Mouse (Mus musculus) liver, adult 2 months (tissue): ENCODE measurements at regions not wholly inside any gene's neighbourhood (a gene's known extent, or its start where the extent isn't known, plus 50 kb on each side); places are given as distances from the start of the nearest gene placed in this dataset.

ENCODE experiments used
- DNase-seq: peaks from one replicate; pipeline ENCODE4 v3.0.0-alpha.2; 2011; ENCODE audit warnings: low read depth, low spot score; ENCODE audit errors: extremely low read depth
- H3K27ac ChIP-seq: fragments of 200-500 bp; replicated peaks from 2 replicates; pipeline ENCODE4 v1.5.1; 2012; ENCODE audit warnings: low read depth, mild to moderate bottlenecking, control low read depth, inconsistent platforms, low read length; ENCODE audit not compliant: insufficient read depth
- H3K27me3 ChIP-seq: fragments of 200-500 bp; 2 replicates; pipeline ENCODE4 v1.6.1; 2012; ENCODE audit warnings: mild to moderate bottlenecking, moderate library complexity, low read length, inconsistent platforms; ENCODE audit not compliant: control insufficient read depth, insufficient read depth
- H3K36me3 ChIP-seq: fragments of 200-500 bp; 2 replicates; pipeline ENCODE4 v1.6.1; 2012; ENCODE audit warnings: low read length, inconsistent platforms; ENCODE audit not compliant: control insufficient read depth, insufficient read depth
- H3K4me1 ChIP-seq: fragments of 200-500 bp; 2 replicates; pipeline ENCODE4 v1.6.1; 2011; ENCODE audit warnings: low read length; ENCODE audit not compliant: control insufficient read depth, insufficient read depth
- H3K4me3 ChIP-seq: fragments of 200-500 bp; 2 replicates; pipeline ENCODE4 v1.5.1; 2011; ENCODE audit warnings: low read depth, mild to moderate bottlenecking, control low read depth, low read length, moderate library complexity; ENCODE audit not compliant: insufficient read depth
- H3K79me2 ChIP-seq: fragments of 200-500 bp; 2 replicates; pipeline ENCODE4 v1.6.1; 2012; ENCODE audit warnings: inconsistent platforms, mild to moderate bottlenecking, low read length, moderate library complexity; ENCODE audit not compliant: control insufficient read depth, insufficient read depth
- H3K9ac ChIP-seq: fragments of 200-500 bp; 2 replicates; pipeline ENCODE4 v1.6.1; 2012; ENCODE audit warnings: low read depth, mild to moderate bottlenecking, control low read depth, inconsistent platforms, low read length
- CTCF ChIP-seq: fragments of 200-500 bp; IDR thresholded peaks from 2 replicates; pipeline ENCODE4 v1.5.1; 2011; ENCODE audit warnings: low read depth, low read length, control low read depth
- POLR2A ChIP-seq: fragments of 200-500 bp; IDR thresholded peaks from 2 replicates; pipeline ENCODE4 v1.6.1; 2011; ENCODE audit warnings: low read length, control low read depth; ENCODE audit not compliant: insufficient read depth; ENCODE audit errors: extremely low read depth
- WGBS: fragments of 180-500 bp; shearing (Covaris S2); methylation state at CpG from one replicate; pipeline ENCODE4 v1.1.7; 2018; 5-methylcytosine and 5-hydroxymethylcytosine counted together

DNA sequence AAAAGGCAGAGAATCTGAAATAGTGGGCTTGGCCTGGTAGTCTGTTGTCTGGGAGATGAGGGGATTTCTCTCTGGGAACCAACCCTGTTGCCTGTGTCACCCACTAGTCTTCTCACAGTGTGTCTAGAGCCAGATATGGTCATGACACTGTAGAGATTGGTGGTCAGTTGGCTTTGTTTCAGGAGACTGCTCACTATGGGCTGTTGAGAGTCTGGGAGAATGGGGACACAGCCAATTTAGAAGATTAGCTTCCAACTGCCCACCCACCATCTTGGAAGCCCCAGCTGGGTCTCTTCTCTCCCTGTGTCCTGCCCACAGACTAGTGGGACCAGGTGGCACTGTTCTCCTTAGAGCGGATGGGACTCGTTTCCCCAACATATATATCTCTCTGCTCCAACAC is 320.4 kb downstream of the Fgf9 start:
- Histone ChIP-seq H3K27me3 (no peaks in the 10 kb centered on the region), H3K79me2 (no peaks in the 10 kb centered on the region), H3K4me1 (no peaks in the 10 kb centered on the region), H3K9ac (no peak overlapping the region), H3K4me3 (no peak overlapping the region), H3K36me3 (no peaks in the 10 kb centered on the region), H3K27ac (no peak overlapping the region)
- TF ChIP-seq CTCF (no peak), POLR2A (no peak)
- WGBS, result 73% methylated on average over 2 of the region's 2 CpGs
- DNase-seq, result no peak

DNA sequence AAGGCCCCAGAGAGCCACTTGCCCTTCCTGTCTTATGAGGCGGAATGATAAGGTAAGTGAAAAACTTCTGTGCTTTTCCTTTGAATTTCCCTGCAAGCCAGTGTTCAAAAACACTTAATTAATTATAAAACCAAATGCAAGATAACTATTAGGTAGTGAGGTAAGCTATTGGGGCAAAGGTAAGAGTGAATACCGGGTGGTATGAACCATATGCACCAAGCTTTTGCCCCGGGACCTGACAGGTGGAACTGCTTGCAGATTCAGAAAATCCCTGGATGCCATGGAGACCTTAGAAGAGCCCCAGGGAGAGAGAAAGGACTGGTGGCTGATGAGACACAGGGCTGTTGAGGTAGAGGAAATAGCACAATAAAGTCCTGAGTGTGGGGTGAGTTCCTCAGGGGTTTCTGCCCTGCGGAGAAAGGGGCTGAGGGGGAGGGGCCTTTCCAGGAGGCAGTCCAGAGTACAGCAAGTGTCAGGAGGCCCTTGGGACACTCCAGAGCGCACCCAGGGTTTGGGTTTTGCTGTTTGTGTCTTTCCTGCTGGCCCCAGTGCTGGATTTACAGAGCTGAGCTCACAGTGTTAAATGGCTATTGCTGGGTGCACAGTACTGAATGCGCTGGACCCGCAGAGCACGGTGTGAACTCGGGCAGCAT is 317.1 kb downstream of the Fgf9 start:
- Histone ChIP-seq H3K4me1 (no peaks in the 10 kb centered on the region), H3K27me3 (no peaks in the 10 kb centered on the region), H3K79me2 (no peaks in the 10 kb centered on the region), H3K36me3 (no peaks in the 10 kb centered on the region), H3K4me3 (no peak overlapping the region), H3K9ac (no peak overlapping the region), H3K27ac (no peak overlapping the region)
- TF ChIP-seq POLR2A (no peak), CTCF (no peak)
- 90% methylated on average over 9 of the region's 9 CpGs for WGBS
- DNase-seq, result no peak

DNA sequence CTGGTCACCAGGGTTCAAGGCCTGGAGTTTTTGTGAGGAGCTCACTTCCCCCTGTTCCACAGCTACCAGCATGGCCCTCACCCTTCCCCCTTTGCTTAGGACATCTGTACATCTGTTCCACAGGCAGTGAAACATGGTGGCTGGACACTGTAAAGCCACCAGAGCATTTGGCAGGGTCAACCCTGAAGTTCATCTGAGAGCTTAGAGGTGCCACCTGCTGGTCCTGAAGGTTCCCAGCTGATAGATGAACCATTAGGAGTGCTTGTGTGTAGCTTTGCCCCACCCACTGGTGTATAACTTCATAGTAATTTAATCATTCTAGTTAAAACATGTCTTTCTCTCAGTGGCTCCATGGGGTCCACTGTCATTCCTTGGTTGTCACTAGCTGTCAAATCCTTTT is 304.7 kb downstream of the Fgf9 start:
- Histone ChIP-seq H3K27ac (no peak overlapping the region), H3K9ac (no peak overlapping the region), H3K79me2 (no peaks in the 10 kb centered on the region), H3K4me3 (no peak overlapping the region), H3K4me1 (no peaks in the 10 kb centered on the region), H3K27me3 (no peaks in the 10 kb centered on the region), H3K36me3 (no peaks in the 10 kb centered on the region)
- DNase-seq, result no peak
- TF ChIP-seq POLR2A, result no peak
- no peak for TF ChIP-seq CTCF

DNA sequence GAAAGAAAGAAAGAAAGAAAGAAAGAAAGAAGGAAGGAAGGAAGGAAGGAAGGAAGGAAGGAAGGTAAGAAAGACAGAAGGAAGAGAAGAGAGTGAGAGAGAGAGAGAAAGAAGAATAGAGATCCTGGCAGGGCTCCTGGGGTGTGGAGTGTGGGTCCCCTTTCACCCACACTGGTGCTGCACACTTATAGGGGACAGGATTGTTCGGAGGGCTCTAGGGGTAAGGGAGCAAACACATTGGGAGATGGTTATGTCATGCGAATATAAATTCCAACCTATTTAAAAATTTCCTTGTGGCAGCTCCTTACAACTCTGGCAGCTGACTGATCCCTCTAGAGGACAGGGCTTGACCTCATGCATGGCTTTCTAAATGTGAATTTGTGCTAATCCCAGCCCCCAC is 286.5 kb downstream of the Fgf9 start:
- H3K36me3 ChIP-seq, result no peaks in the 10 kb centered on the region
- 87% methylated on average over 2 of the region's 2 CpGs for WGBS
- no peaks in the 10 kb centered on the region for H3K27me3 ChIP-seq
- no peak for DNase-seq
- TF ChIP-seq CTCF (no peak), POLR2A (no peak)
- no peaks in the 10 kb centered on the region for H3K79me2 ChIP-seq
- H3K27ac ChIP-seq, result no peak overlapping the region
- no peaks in the 10 kb centered on the region for H3K4me1 ChIP-seq
- no peak overlapping the region for H3K4me3 ChIP-seq
- no peak overlapping the region for H3K9ac ChIP-seq

DNA sequence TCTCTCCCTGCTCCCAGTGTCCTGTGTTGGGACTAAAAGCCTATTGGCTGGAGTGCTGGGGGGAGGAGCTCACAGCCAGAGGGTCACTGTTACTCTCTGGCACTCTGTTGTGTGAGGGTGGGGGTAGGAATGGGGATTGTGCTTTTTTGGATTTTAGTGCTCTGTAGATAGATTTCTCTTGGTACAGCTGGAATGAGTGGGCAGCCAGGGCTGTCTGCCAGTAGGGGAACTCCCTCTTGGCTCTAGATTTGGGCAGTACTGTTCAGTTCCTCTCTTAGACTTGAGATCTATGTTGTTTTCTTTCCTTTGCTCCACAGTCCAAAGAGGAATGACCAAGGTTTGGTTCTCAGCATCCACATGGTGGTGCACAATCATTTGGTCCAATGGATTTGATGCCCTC is 282.6 kb downstream of the Fgf9 start:
- H3K27ac ChIP-seq, result no peak overlapping the region
- TF ChIP-seq CTCF (no peak), POLR2A (no peak)
- no peaks in the 10 kb centered on the region for H3K27me3 ChIP-seq
- H3K4me1 ChIP-seq, result no peaks in the 10 kb centered on the region
- no peaks in the 10 kb centered on the region for H3K79me2 ChIP-seq
- no peaks in the 10 kb centered on the region for H3K36me3 ChIP-seq
- no peak overlapping the region for H3K9ac ChIP-seq
- no peak for DNase-seq
- H3K4me3 ChIP-seq, result no peak overlapping the region

DNA sequence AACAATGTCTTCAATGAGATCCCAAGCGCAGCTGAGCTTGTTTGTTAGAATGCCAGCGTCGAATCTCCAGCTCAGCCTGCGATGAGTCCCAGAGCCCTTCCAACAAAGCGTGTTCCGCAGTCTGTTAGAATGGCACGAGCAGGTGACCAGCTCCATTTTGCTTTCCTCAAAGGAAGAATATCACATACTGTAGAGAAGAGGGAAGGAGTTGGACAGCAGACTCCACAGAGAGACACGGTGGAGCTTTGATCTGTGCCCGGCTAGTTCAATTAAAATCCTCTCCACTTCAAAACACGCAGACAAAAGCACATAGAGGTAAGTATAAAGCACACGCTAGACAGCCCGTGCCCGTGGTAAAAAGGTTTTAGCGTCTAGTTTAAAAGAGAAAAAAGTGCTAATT is 265.8 kb downstream of the Fgf9 start:
- no peak for DNase-seq
- Histone ChIP-seq H3K4me1 (no peaks in the 10 kb centered on the region), H3K27ac (no peak overlapping the region), H3K36me3 (no peaks in the 10 kb centered on the region), H3K4me3 (no peak overlapping the region), H3K27me3 (peaks cover 4% of the 10 kb centered on the region; the same call in 1 of the 2 replicates), H3K79me2 (no peaks in the 10 kb centered on the region), H3K9ac (no peak overlapping the region)
- WGBS, result 91% methylated on average over 14 of the region's 14 CpGs
- TF ChIP-seq POLR2A (no peak), CTCF (no peak)
